Comparison of ENCODE assay signal across 8 mouse cellular contexts in the genomic region with DNA sequence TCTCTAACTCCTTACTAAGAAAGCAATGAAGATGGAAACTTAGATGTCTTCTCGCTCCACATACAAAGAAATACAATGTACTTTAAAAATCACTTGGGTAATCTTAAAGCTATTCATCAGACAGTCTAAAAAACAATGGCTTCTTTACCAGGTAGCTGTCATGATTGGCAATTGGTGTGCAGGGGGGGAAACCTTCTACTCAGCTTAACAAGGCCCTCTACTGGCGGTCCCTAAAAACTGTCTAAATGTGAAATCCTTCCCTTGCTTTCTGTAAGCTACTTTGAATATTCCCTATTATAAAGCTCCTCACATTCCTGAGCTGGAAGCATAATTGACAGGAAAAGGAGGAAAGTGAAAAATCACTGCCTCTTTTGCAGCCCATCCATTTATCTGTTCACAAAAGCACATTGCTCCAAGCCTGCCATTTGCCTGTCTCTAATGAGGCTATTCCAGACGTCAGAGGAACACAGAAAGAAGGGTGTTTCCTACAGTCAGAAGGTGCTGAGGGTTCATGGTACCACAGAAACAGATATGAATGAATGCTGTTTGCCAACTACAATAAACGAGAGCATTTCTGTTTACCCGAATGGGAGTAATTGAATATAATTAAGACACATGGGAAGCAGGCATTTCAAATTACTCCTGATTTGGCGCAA.
DNase-seq lines count a peak whose midpoint lies in the region; ATAC-seq and TF ChIP-seq lines count a peak whose summit lies in the region.
"Had no signal": no experiment of that assay in that cellular context is flagged by ENCODE, and none has a peak within 500 bp of the region (broad histone marks: within the 10 kb centered on the region; RNA-seq: fewer than 3 reads in every experiment).

No protein-coding gene starts in this region.

- no peak overlapping the region for H3K27ac ChIP-seq in liver, adult 2 months (replicated peaks; ENCODE audit: insufficient read depth, low read depth, low read length)
- no peak overlapping the region for H3K27ac ChIP-seq in liver, embryonic 11.5 days (ENCODE audit: low read depth, low read length)
- peak overlapping the region; percentile 51; the same call in 1 of the 2 replicates for H3K27ac ChIP-seq in forebrain, embryonic 15.5 days (replicated peaks)
- no peak overlapping the region for H3K27ac ChIP-seq in lung, postnatal 0 days (ENCODE audit: low read length)
- H3K27ac ChIP-seq: midbrain, embryonic 12.5 days had no signal

- TF ChIP-seq CTCF in liver, adult 2 months (IDR thresholded peaks at IDR 0.05; ENCODE audit: low read depth, low read length): peak; percentile 20; the same call in 1 of the 2 replicates
- TF ChIP-seq CTCF in lung, postnatal 0 days (IDR thresholded peaks at IDR 0.05): peak; percentile 70

- TF ChIP-seq POLR2A in liver, adult 2 months (IDR thresholded peaks at IDR 0.05; ENCODE audit: extremely low read depth, insufficient read depth, low read length): no peak

- no peak for ATAC-seq in liver, embryonic 11.5 days (replicated peaks; ENCODE audit: low FRiP score)
- ATAC-seq in forebrain, embryonic 15.5 days (replicated peaks): peak; percentile 47
- ATAC-seq in lung, postnatal 0 days: no peak

- H3K27me3 ChIP-seq in liver, adult 2 months (ENCODE audit: control insufficient read depth, insufficient read depth, low read length): no peaks in the 10 kb centered on the region; the same call in 1 of the 2 replicates
- no peaks in the 10 kb centered on the region for H3K27me3 ChIP-seq in liver, embryonic 11.5 days (replicated peaks; ENCODE audit: control insufficient read depth, insufficient read depth, low read length)
- H3K27me3 ChIP-seq in forebrain, embryonic 15.5 days: no peaks in the 10 kb centered on the region
- H3K27me3 ChIP-seq in lung, postnatal 0 days (replicated peaks; ENCODE audit: insufficient read depth, low read length): no peaks in the 10 kb centered on the region
- H3K27me3 ChIP-seq: midbrain, embryonic 12.5 days had no signal

- no peaks in the 10 kb centered on the region for H3K9me3 ChIP-seq in liver, embryonic 11.5 days (ENCODE audit: control insufficient read depth, low read length)
- no peaks in the 10 kb centered on the region for H3K9me3 ChIP-seq in forebrain, embryonic 15.5 days
- H3K9me3 ChIP-seq in lung, postnatal 0 days (ENCODE audit: low read length): no peaks in the 10 kb centered on the region
- H3K9me3 ChIP-seq: midbrain, embryonic 12.5 days had no signal

- no peaks in the 10 kb centered on the region for H3K79me2 ChIP-seq in liver, adult 2 months (ENCODE audit: control insufficient read depth, insufficient read depth, low read length)

- WGBS in liver, adult 2 months: 65% methylated on average over 6 of the region's 6 CpGs
- 59% methylated on average over 6 of the region's 6 CpGs for WGBS in liver, embryonic 11.5 days
- WGBS in forebrain, embryonic 15.5 days: 27% methylated on average over 6 of the region's 6 CpGs
- 68% methylated on average over 6 of the region's 6 CpGs for WGBS in lung, postnatal 0 days

- no peaks in the 10 kb centered on the region for H3K4me1 ChIP-seq in liver, adult 2 months (ENCODE audit: control insufficient read depth, insufficient read depth, low read length)
- H3K4me1 ChIP-seq in liver, embryonic 11.5 days (replicated peaks; ENCODE audit: control insufficient read depth, insufficient read depth, low read length): peaks cover 4% of the 10 kb centered on the region; the same call in 1 of the 2 replicates
- H3K4me1 ChIP-seq in forebrain, embryonic 15.5 days: peaks cover 20% of the 10 kb centered on the region
- peaks cover 2% of the 10 kb centered on the region; the same call in 1 of the 2 replicates for H3K4me1 ChIP-seq in lung, postnatal 0 days (ENCODE audit: insufficient read depth, low read depth, low read length)

- H3K36me3 ChIP-seq in liver, adult 2 months (ENCODE audit: control insufficient read depth, insufficient read depth, low read length): no peaks in the 10 kb centered on the region
- no peaks in the 10 kb centered on the region for H3K36me3 ChIP-seq in liver, embryonic 11.5 days (ENCODE audit: control insufficient read depth, insufficient read depth, low read length)
- no peaks in the 10 kb centered on the region for H3K36me3 ChIP-seq in forebrain, embryonic 15.5 days
- H3K36me3 ChIP-seq in lung, postnatal 0 days (ENCODE audit: insufficient read depth, low read length): no peaks in the 10 kb centered on the region
- H3K36me3 ChIP-seq: midbrain, embryonic 12.5 days had no signal

- H3K4me3 ChIP-seq in liver, adult 2 months (ENCODE audit: insufficient read depth, low read depth, low read length): no peak overlapping the region
- no peak overlapping the region for H3K4me3 ChIP-seq in liver, embryonic 11.5 days (ENCODE audit: low read depth, low read length)
- H3K4me3 ChIP-seq in forebrain, embryonic 15.5 days: no peak overlapping the region
- no peak overlapping the region for H3K4me3 ChIP-seq in lung, postnatal 0 days (ENCODE audit: low read depth, low read length)
- H3K4me3 ChIP-seq: midbrain, embryonic 12.5 days had no signal

- DNase-seq in liver, adult 2 months (ENCODE audit: extremely low read depth, low read depth, low spot score): peak; percentile 4
- no peak for DNase-seq in liver, embryonic 11.5 days (ENCODE audit: low spot score)
- DNase-seq in cerebellum, adult 11 months: peak; percentile 9
- DNase-seq in lung, postnatal 0 days (ENCODE audit: low spot score): peak; percentile 38
- DNase-seq in gastrocnemius, postnatal 10 days: no peak
- no peak for DNase-seq in kidney, postnatal 4 days

- no peak overlapping the region for H3K9ac ChIP-seq in liver, adult 2 months (ENCODE audit: low read depth, low read length)
- no peak overlapping the region for H3K9ac ChIP-seq in liver, embryonic 11.5 days (ENCODE audit: low read depth, low read length)
- H3K9ac ChIP-seq in forebrain, embryonic 15.5 days (replicated peaks): no peak overlapping the region
- H3K9ac ChIP-seq in lung, postnatal 0 days (replicated peaks; ENCODE audit: low read depth): no peak overlapping the region
- H3K9ac ChIP-seq: midbrain, embryonic 12.5 days had no signal

- TF ChIP-seq EP300 in lung, postnatal 0 days (IDR thresholded peaks at IDR 0.05): no peak

- H3K4me2 ChIP-seq in liver, embryonic 11.5 days: no peak overlapping the region
- no peak overlapping the region for H3K4me2 ChIP-seq in forebrain, embryonic 15.5 days (replicated peaks)
- H3K4me2 ChIP-seq in lung, postnatal 0 days (replicated peaks; ENCODE audit: low read depth, low read length): no peak overlapping the region
- H3K4me2 ChIP-seq: midbrain, embryonic 12.5 days had no signal

Comparison
In these comparisons a context has a peak if more than half of its experiments do, and no peak if none do; other contexts are left out.
1. DNase-seq: peak in liver, adult 2 months (single experiment), cerebellum, adult 11 months (single experiment) and lung, postnatal 0 days (single experiment); none in liver, embryonic 11.5 days (single experiment), gastrocnemius, postnatal 10 days (single experiment) and kidney, postnatal 4 days (0 of 2).